Mouse (Mus musculus): ENCODE results near the gene Ssh1.

Gene Ssh1

GRCm38 (mm10) chr5:113929526-113929925 is 64.2 kb downstream of the Ssh1 start:
- DNase-seq = no peak

DNA sequence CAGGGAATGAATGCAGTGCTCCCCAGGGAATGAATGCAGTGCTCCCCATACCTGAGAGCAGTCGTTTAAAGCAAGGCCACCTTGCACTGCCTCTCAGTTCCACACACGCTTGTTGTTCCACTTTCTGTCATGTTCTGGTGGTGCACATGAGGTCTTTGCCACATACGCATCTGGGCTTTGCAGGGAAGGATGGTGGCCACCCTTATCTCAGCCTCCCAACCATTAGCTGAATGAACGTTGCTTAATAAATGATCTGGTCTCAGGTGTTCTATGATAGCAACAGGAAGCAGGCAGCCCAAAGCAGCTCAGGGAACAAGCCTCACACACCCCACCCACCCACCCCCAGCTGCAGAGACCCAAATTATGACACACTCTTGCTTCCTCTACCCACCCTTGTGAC is 69.1 kb downstream of the Ssh1 start:
- DNase-seq = no peak

- no peak for DNase-seq
These were observed 72.2 kb downstream of the Ssh1 start for GRCm38 (mm10) chr5:113921310-113922166.

DNA sequence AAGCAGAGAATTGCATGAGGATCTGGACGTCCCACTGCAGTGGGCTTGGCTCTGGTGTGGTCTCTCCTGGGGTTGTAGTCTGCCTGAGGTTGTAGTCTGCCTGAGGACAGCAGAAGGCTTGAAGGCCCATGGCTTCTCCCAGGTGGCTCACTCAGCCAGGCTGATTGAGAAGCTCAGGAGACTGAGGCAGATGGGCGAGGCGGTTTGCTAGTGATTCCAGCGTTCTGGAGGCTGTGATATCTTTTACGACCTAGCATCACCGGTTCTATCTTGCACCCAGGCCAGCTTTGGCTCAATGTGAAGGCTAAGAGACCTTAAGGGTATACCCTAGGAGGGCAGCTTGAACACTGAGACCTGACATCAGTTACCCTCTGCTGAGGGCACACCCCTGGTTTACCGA is 74.6 kb downstream of the Ssh1 start:
- DNase-seq = no peak

DNA sequence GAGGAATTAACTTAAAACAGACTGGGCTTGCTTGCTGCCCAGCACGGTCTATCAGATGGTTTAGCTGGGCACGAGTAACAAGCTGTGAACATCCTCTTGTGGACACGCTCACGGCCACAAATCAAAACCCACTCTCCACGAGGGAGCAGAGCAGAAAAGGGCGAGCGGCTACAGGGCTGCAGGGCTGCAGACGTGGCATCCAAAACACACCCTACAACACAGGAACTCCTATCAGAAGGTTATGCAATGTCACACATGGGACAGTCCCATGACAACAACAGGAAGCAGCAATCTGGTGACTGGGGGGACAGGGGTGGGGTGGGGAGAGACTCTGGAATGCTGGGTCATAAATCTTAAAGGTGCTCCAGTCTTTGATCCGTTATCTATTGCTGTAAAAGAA is 75.0 kb downstream of the Ssh1 start:
- peak; percentile 70 for DNase-seq

GRCm38 (mm10) chr5:113910705-113911104 is 83.0 kb downstream of the Ssh1 start:
- no peak for DNase-seq

GRCm38 (mm10) chr5:113910065-113910701 is 83.5 kb downstream of the Ssh1 start:
- DNase-seq = peak; percentile 57

DNA sequence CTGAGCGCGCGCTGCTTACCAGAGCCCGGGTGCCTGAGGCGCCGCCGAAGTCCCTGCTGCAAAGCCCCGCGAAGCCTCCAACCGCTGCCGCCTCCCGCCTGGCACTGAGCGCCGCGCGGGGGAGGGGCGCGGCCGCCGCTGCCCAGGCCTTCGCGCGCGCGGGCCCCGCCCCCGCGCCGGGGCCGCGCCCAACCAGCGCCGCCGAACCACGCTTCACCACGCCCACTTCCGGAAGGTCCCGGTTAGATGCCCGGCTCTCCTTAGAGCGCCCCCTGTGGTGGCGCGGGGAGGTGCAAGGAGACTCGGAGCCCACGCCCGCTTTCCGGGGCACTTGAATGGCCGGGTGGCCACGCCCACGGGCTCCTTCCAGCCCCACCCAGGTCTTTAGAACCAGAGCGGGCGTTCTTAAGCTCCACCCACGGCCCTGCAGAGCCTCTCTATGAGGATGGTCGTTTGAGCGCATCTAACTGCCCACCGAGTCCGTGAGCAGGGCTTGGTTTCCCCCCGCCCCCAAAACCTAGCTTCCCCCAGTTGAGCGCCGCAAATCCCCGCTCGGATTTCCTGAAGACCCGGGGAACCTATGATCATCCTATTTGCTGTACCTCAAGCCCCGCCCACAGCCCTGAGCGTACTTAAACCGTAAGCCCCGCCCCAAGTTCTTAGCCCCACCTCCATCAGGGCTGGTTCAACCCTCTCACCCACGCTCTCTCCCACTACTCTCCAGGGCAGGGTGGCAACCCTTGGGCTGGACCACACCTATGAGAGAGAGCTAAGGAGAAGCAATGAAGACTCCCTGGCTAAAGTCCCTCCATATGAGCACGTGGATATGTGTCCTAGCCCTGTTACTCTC is 84.9 kb downstream of the Ssh1 start, which contains the start of gene Coro1c:
Gene Coro1c (minus strand): TSS at position 167 of the 850 bp plus-strand sequence.
- peak; percentile 98 for DNase-seq

- DNase-seq = peak; percentile 67
These were observed 85.7 kb downstream of the Ssh1 start for GRCm38 (mm10) chr5:113907786-113908567.

DNA sequence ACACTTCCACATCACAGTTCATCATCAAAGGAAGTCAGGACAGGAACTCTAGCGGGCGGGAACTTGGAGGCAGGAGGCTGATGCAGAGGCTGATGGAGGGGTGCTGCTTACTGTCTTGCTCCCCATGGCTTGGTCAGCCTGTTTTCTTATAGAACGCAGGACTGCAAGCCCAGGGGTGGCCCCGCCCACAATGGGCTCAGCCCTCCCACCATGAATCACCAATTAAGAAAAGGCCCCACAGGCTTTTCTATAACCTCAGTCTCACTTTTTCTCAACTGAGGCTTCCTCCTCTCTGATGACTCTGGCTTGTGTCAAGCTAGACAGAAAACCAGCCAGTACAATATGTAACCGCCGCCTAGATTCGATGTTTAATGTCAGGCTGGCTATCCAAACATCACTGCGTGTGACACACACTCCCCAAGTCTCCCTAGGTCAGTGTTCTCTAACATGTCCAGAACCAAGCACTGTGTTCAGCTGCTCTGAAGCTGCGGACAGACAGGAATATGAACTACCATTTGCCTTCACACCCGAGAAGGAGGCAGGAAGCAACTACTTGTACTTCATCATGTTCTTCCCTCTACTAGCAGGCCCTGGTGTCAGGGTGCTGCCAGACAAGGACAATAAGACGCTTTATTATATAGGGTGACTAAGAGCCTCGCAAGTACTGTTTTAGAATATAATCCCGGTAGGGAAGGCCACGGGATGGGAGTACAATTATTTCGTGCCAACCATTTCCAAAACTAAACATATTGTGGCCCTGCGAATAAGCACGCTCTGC is 86.5 kb downstream of the Ssh1 start:
- DNase-seq = no peak

- DNase-seq = no peak
These were observed 88.7 kb downstream of the Ssh1 start for GRCm38 (mm10) chr5:113904987-113905386.

GRCm38 (mm10) chr5:113902983-113903382 is 90.7 kb downstream of the Ssh1 start:
- no peak for DNase-seq

- no peak for DNase-seq
These were observed 91.7 kb downstream of the Ssh1 start for GRCm38 (mm10) chr5:113902017-113902416.

GRCm38 (mm10) chr5:113901074-113901571 is 92.6 kb downstream of the Ssh1 start:
- no peak for DNase-seq

DNA sequence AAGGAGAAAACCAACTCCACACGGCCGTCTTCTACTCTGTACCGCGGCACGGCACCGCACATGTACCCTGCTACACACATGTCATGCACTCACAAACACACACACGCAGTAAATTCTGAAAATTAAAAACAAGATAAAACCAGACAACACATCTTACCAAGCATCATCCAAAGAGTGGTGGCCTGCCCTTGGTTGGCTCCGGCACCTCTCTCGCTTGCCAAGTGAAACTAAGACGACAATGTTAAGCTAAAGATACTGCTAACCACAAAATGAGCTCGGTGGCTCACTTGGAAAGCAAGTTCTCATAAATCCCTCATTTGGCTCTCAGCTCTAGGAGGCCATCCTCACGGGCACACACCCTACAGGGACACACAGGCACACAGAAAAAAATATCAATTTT is 94.2 kb downstream of the Ssh1 start:
- no peak for DNase-seq

- DNase-seq = no peak
These were observed 101.7 kb downstream of the Ssh1 start for GRCm38 (mm10) chr5:113892005-113892404.

DNA sequence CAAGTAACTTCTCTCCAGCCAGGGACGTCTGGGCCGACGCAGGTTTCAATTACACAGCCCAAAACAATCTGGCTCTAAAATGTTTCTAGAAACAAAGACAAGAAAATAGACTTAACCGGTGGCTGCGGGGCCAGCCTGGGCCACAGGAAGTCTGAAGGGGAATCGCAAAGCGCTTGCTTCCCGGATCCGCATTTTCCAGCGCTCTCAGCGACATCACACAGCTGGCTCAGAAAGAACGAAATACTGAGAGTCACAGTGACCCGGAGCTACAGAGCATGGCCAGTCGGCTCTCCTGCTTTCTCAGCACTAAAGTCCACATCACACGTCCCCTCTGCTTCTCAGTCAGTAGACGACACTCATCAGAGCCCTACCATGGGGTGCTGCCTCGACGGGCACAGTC is 102.8 kb downstream of the Ssh1 start:
- no peak for DNase-seq

- DNase-seq = no peak
These were observed 103.8 kb downstream of the Ssh1 start for GRCm38 (mm10) chr5:113889912-113890311.

DNA sequence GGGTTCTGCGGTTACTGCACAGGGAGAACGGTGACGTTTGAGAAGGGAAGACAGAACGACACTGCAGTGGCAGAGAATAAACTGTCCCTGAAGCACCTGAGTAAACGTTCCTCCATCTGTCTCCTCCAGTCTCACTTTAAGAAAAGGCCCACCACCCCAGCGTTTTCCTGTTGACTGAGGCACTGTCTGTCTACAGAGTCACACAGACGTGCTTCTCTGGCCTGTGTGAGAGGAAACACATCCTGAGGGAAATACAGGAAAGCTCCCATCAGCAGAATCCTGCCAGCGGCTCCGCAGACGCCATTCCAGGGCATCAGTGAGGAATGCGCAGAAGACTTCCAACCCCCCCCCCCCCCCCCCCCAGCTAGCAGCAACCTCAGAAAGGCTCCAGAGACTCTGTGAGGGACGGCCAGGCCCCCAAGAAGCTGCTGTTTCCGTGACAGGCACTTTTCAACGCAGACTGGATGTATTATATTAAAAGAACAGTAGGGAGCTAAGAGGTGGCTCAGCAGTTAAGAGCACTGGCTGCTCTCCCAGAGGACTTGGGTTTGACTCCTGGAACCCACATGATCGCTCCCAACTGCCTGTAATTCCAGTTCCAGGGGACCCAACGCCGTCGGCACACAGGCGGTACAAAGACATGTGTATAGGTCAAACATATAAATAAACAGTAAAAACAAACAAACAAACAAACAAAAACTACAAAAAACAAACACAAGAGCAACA is 104.3 kb downstream of the Ssh1 start:
- no peak for DNase-seq

DNA sequence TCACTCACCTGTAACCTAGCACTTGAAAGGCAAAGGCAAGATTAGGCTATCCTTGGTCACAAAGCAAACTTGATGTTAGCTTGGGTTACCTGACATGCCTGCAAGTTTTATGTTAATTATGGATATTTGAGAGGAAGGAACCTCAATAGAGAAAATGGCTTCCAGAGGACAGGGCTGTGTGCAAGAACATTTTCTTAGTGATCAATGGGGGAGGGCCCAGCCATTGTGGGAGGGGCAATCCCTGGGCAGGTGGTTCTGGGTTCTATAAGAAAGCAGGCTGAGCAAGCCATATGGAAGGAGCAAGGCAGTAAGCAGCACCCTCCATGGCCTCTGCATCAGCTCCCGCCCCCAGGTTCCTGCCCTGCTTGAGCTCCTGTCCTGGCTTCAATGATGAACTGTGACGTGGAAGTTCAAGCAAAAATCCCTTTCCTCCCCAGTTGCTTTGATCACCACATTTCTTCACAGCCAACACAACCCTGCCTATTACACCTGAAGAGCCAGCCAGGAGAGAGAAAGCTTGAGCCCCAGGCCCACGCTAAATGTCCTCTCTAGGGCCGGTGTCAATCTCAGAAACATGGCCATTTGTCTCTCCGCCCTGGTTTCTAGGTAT is 105.4 kb downstream of the Ssh1 start:
- no peak for DNase-seq
